8 mouse cellular contexts compared by ENCODE assay signal in the genomic region with DNA sequence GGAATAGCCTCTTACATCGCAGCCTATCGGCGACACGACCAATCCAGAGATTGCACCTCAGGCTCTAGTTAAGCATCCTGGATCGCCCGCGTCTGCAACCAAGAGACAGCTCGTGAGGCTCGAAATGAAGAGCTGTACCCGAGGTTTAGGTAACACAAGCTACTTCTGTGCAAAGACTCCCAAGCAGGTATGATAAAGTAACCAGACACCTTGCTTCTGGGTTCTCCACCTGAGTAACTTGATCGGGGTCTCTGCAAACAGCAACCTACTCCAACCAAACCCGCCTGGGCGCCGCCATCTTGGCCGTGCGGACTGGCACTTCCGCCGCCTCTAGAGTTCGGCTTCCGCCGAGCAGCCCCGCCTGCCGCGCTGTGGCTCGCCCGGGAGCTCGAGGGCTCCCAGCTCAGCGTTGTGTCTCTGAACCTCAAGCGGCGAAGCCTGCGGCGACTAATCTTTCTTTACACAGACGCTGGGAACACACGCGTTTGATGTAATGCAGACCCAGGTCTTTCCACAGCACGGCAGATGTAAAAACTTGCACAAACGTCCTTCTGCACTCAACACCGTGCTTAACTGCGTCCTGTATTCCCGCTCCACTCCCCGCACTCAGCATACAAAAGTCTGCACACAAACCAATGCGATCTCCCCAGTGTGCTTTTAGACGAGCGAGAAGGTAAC. TPM values are rescaled to one million over a fixed set of nuclear protein-coding genes. Genes with fewer than 3 reads are reported as not detected.
DNase-seq lines count a peak whose midpoint lies in the region; ATAC-seq and TF ChIP-seq lines count a peak whose summit lies in the region.

A gene (minus strand): TSS at position 332 of the 678 bp plus-strand sequence.

- H3K27me3 ChIP-seq in cerebellum, adult 2 months (ENCODE audit: control insufficient read depth, insufficient read depth, low read length), result no peaks in the 10 kb centered on the region
- H3K27me3 ChIP-seq in forebrain, postnatal 0 days (ENCODE audit: insufficient read depth, low read length), result no peaks in the 10 kb centered on the region
- no peaks in the 10 kb centered on the region for H3K27me3 ChIP-seq in lung, embryonic 16.5 days (ENCODE audit: control insufficient read depth, insufficient read depth, low read depth, low read length)

- peaks cover 9% of the 10 kb centered on the region for H3K36me3 ChIP-seq in forebrain, postnatal 0 days (ENCODE audit: insufficient read depth)
- peaks cover 2% of the 10 kb centered on the region; the same call in 1 of the 2 replicates for H3K36me3 ChIP-seq in lung, embryonic 16.5 days (ENCODE audit: control insufficient read depth, insufficient read depth, low read length)

- TF ChIP-seq POLR2A in cerebellum, adult 2 months (IDR thresholded peaks at IDR 0.05; ENCODE audit: borderline replicate concordance, insufficient read depth, low read length), result peak; percentile 90

- no peaks in the 10 kb centered on the region for H3K9me3 ChIP-seq in forebrain, postnatal 0 days (ENCODE audit: low read length)
- H3K9me3 ChIP-seq in lung, embryonic 16.5 days (ENCODE audit: control insufficient read depth, low read length), result no peaks in the 10 kb centered on the region

- WGBS in cerebellum, adult 2 months, result under 1% methylated on average over 44 of the region's 44 CpGs
- WGBS in forebrain, postnatal 0 days, result 2% methylated on average over 44 of the region's 44 CpGs
- WGBS in lung, embryonic 16.5 days, result under 1% methylated on average over 44 of the region's 44 CpGs

- peak within 1 kb of the TSS; percentile 92 for H3K27ac ChIP-seq in cerebellum, adult 2 months (ENCODE audit: insufficient read depth, low read length)
- peak within 1 kb of the TSS; percentile 79 for H3K27ac ChIP-seq in forebrain, postnatal 0 days (ENCODE audit: low read depth, low read length)
- peak within 1 kb of the TSS; percentile 94 for H3K27ac ChIP-seq in layer of hippocampus, adult 2 months
- peak within 1 kb of the TSS; percentile 53 for H3K27ac ChIP-seq in lung, embryonic 16.5 days (ENCODE audit: low read length)

- peak within 1 kb of the TSS; percentile 70 for H3K4me2 ChIP-seq in forebrain, postnatal 0 days (ENCODE audit: low read depth)
- peak within 1 kb of the TSS; percentile 63 for H3K4me2 ChIP-seq in lung, embryonic 16.5 days (ENCODE audit: low read depth, low read length)

- DNase-seq in MN1 (ENCODE audit: low spot score), result peak; percentile 81
- peak; percentile 85 to 89 for DNase-seq in cerebellum, adult 2 months
- DNase-seq in forebrain, postnatal 0 days, result peak; percentile 92
- peak; percentile 84 for DNase-seq in heart, postnatal 4 days
- DNase-seq in layer of hippocampus, adult 2 months (ENCODE audit: low spot score in 2 of 2), result peak; percentile 79 to 84
- peak; percentile 66 for DNase-seq in ovary, adult 18-20 months (ENCODE audit: low spot score)
- peak; percentile 85 for DNase-seq in thymus, postnatal 0 days (ENCODE audit: low spot score)

- peak; percentile 99 for ATAC-seq in forebrain, postnatal 0 days
- peak; percentile 98 for ATAC-seq in lung, embryonic 16.5 days (ENCODE audit: low read depth)

- H3K9ac ChIP-seq in forebrain, postnatal 0 days, result peak within 1 kb of the TSS; percentile 58
- peak within 1 kb of the TSS; percentile 71 for H3K9ac ChIP-seq in lung, embryonic 16.5 days (ENCODE audit: low read length)

- no peak for TF ChIP-seq CTCF in cerebellum, adult 2 months (IDR thresholded peaks at IDR 0.05; ENCODE audit: borderline replicate concordance, insufficient read depth, low read depth, low read length)
- TF ChIP-seq CTCF in forebrain, postnatal 0 days (IDR thresholded peaks at IDR 0.05; ENCODE audit: low read depth), result no peak
- TF ChIP-seq CTCF in layer of hippocampus, adult 2 months (conservative IDR thresholded peaks at IDR 0.05), result no peak

- peak within 1 kb of the TSS; percentile 93 for H3K4me3 ChIP-seq in cerebellum, adult 2 months (replicated peaks; ENCODE audit: insufficient read depth, low read depth, low read length)
- peak within 1 kb of the TSS; percentile 54 for H3K4me3 ChIP-seq in forebrain, postnatal 0 days (ENCODE audit: low read depth, low read length)
- H3K4me3 ChIP-seq in layer of hippocampus, adult 2 months, result peak within 1 kb of the TSS; percentile 62
- peak within 1 kb of the TSS; percentile 74 for H3K4me3 ChIP-seq in lung, embryonic 16.5 days (ENCODE audit: low read length)

- H3K4me1 ChIP-seq in cerebellum, adult 2 months (ENCODE audit: control insufficient read depth, insufficient read depth, low read length), result no peaks in the 10 kb centered on the region; the same call in 1 of the 2 replicates
- H3K4me1 ChIP-seq in forebrain, postnatal 0 days (ENCODE audit: insufficient read depth), result peaks cover 4% of the 10 kb centered on the region
- 0 out of 2 replicates have a peak, but pooled peaks cover 4% of the 10 kb centered on the region for H3K4me1 ChIP-seq in lung, embryonic 16.5 days (replicated peaks; ENCODE audit: control insufficient read depth, insufficient read depth, low read length)

RNA-seq across cellular contexts. Expression of the gene that starts here (rescaled TPM):
- polyA plus RNA-seq in cerebellum, adult 2 months (2012; rRNA removed), result 15.9 and 17.5 TPM in 2 replicates
- total RNA-seq in forebrain, postnatal 0 days (2014; rRNA removed), result 18.9 and 20.4 TPM in 2 replicates
- polyA plus RNA-seq in forebrain, postnatal 0 days (2015; fragmentation: Nextera tagmentation; extraction: Ambion mirVana), result 8.0 and 9.9 TPM in 2 replicates
- total RNA-seq in heart, postnatal 4 days (2021), result 10 to 100 TPM; 16.1 to 18.7 TPM
- 10 to 100 TPM; 18.6 to 19.6 TPM for total RNA-seq in layer of hippocampus, adult 2 months (2021)
- 28.2 and 31.3 TPM in 2 replicates for polyA plus RNA-seq in lung, embryonic 16.5 days (2015; fragmentation: Nextera tagmentation; extraction: Ambion mirVana)
- 17.9 and 18.0 TPM in 2 replicates for polyA plus RNA-seq in thymus, postnatal 0 days (2015; fragmentation: Nextera tagmentation; extraction: Ambion mirVana)

Comparison
In these comparisons a context has a peak if more than half of its experiments do, and no peak if none do; other contexts are left out.
1. Peak in every context shown above with its lines: DNase-seq, ATAC-seq, H3K4me3 ChIP-seq and H3K27ac ChIP-seq.